Mouse (Mus musculus) megakaryocyte, embryonic 14.5 days (primary cell): ENCODE measurements at regions not wholly inside any gene's neighbourhood (a gene's known extent, or its start where the extent isn't known, plus 50 kb on each side); places are given as distances from the start of the nearest gene placed in this dataset.

ENCODE experiments used
- H3K27me3 ChIP-seq: replicated peaks from 2 replicates; pipeline ENCODE3; 2012; ENCODE audit warnings: inconsistent platforms
- H3K36me3 ChIP-seq: replicated peaks from 2 replicates; pipeline ENCODE3; 2012; ENCODE audit warnings: low read length, inconsistent platforms, mixed read lengths
- H3K4me1 ChIP-seq: 2 replicates; pipeline ENCODE4 v1.6.1; 2012; ENCODE audit warnings: inconsistent platforms
- H3K4me3 ChIP-seq: replicated peaks from 2 replicates; pipeline ENCODE3; 2012; ENCODE audit warnings: moderate library complexity, mild to moderate bottlenecking, inconsistent platforms
- H3K9me3 ChIP-seq: 2 replicates; pipeline ENCODE4 v1.6.1; 2012; ENCODE audit warnings: inconsistent platforms
- FLI1 ChIP-seq: IDR thresholded peaks from 2 replicates; pipeline ENCODE4 v1.6.1; 2012; ENCODE audit warnings: low read length, inconsistent platforms, mixed read lengths
- GATA1 ChIP-seq: IDR thresholded peaks from 3 replicates; pipeline ENCODE4 v1.6.1; 2012; ENCODE audit warnings: mixed read lengths, low read length, inconsistent platforms, borderline replicate concordance

GRCm38 (mm10) chr10:111757689-111758088 lies 214.8 kb upstream of the Krr1 start:
- Histone ChIP-seq H3K4me1 (no peaks in the 10 kb centered on the region), H3K9me3 (no peaks in the 10 kb centered on the region), H3K27me3 (peaks cover 3% of the 10 kb centered on the region), H3K4me3 (no peak overlapping the region), H3K36me3 (no peaks in the 10 kb centered on the region)
- TF ChIP-seq GATA1 (no peak), FLI1 (no peak)

GRCm38 (mm10) chr10:111759505-111759904 lies 213.0 kb upstream of the Krr1 start:
- Histone ChIP-seq H3K4me3 (no peak overlapping the region), H3K9me3 (no peaks in the 10 kb centered on the region), H3K4me1 (no peaks in the 10 kb centered on the region), H3K27me3 (peaks cover 3% of the 10 kb centered on the region), H3K36me3 (no peaks in the 10 kb centered on the region)
- TF ChIP-seq FLI1 (no peak), GATA1 (no peak)

DNA sequence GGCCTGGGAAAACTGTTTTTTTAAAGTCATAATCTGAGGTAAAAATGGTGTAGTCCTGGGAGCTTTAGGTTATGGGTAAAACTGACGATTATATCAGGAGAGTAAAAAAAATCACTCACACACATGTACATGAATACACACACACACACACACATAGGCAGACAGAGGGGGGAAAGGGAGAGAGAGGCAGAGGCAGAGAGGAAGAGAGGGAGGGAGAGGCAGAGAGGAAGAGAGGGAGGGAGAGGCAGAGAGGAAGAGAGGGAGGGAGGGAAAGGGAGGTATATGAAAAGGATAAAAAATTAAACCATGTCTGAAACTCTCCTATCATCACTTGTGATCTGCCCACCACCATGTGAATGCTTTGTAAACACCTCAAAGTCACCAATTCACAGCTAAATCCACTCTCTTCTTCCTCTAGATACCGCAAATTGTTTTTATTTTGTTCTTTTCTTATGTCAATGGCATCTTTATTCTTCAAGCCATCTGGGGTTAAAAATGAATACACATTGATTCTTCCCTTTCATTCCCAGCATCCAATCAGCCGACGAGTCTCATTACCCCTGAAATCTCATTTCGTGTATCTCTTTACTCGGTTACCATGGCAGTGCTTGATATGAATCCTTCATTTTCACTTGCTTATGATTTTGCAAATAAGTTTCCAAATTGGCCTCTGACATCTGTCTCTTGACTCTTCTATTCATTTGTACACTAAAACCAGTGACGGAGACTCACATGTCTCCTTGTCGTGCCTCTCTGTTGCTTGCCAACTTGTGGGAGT lies 209.5 kb upstream of the Krr1 start:
- no peak for TF ChIP-seq FLI1
- no peak overlapping the region for H3K4me3 ChIP-seq
- H3K9me3 ChIP-seq: no peaks in the 10 kb centered on the region
- H3K27me3 ChIP-seq: peaks cover 3% of the 10 kb centered on the region
- peaks cover under 1% of the 10 kb centered on the region; the same call in 1 of the 2 replicates for H3K4me1 ChIP-seq
- no peaks in the 10 kb centered on the region for H3K36me3 ChIP-seq

DNA sequence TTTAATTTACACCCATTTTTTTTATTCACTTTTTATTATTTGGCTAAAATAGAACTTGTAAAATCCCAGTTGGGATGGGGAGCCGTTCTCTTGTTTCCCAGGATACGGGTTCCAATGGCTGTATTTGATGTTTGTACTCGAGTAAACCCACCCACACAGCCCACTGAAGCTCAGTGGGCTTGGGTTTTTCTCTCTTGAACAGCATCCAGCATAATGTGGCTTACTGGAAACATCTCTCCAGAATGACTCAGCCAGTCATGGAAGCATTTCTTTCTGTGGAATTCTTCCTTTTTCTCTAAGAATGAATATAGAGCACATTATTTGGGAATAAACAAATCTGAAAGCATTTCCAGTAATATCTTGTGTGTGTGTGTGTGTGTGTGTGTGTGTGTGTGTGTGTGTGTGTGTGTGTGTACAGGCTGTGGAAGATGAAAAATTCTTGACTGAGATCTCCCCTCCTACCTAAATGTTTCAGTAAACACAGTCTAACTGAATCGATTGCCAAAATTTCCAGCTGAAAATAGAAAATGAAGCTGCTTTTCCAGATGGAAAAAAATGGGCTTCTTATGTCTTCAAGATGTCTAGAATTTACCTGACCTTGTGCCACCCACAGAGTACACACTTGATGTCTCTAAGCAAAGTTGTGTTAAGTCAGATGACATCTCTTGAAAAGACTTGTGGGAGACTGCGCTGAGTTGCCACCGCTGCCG lies 205.3 kb upstream of the Krr1 start:
- H3K4me3 ChIP-seq: no peak overlapping the region
- H3K4me1 ChIP-seq: peaks cover 25% of the 10 kb centered on the region
- no peaks in the 10 kb centered on the region for H3K9me3 ChIP-seq
- TF ChIP-seq GATA1: no peak
- no peak for TF ChIP-seq FLI1
- H3K36me3 ChIP-seq: no peaks in the 10 kb centered on the region
- H3K27me3 ChIP-seq: no peaks in the 10 kb centered on the region

DNA sequence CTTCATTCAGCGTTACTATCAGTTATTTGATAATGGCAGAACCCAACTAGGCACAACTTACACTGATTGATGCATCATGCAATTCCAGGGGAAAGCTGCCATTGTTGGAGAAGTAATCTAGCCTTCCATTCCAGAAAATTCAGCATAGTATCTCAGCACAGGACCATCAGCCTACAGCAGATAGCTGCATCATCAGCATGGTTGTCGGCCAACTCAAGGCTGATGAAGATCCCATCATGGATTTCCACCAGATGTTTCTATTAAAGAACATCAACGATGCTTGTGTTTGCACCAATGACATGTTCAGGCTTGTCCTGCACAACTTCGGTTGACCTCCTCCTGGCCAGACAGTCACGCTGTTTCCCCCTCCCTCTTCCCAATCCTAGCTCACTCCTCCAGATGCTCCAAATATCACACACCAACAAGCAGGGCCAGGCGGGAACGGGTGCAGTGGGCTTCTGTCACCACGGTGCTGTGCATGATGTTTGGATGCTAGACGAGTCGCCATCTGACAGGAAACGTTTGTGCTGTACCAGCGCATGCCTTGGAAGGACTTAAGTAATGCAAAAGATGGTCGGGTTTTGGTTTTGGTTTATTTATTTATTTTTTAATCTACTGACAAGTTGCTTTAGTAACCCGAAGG lies 204.5 kb upstream of the Krr1 start:
- Histone ChIP-seq H3K4me1 (peaks cover 25% of the 10 kb centered on the region), H3K27me3 (no peaks in the 10 kb centered on the region)

DNA sequence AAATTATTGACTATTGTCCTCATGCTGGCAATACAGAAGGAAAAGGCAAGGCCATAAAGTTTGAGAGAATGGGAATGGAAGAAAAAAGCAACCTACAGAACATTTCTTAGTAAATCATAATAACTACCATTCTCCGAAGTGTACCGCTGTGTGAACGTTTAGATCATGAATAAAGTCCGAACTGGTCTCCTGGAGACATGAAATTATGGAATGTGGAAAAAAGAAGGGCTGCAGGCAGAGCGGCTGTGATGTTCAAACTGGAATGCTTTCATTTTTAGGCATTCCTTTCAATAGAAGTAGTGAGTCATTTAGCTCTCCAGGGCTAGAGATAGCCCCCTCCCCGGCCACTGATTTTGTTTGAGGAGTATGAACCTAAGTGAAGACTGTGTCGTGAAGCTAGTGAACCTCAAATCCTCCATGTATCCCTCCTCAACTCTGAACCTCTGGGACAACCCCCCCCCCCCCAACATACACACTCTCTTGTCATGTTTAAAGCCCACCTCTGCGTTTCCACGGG lies 202.9 kb upstream of the Krr1 start:
- Histone ChIP-seq H3K4me3 (no peak overlapping the region), H3K36me3 (no peaks in the 10 kb centered on the region), H3K9me3 (no peaks in the 10 kb centered on the region), H3K27me3 (no peaks in the 10 kb centered on the region), H3K4me1 (peaks cover 25% of the 10 kb centered on the region)
- no peak for TF ChIP-seq FLI1
- TF ChIP-seq GATA1: no peak

More for the DNA sequence above, 204.5 kb upstream of the Krr1 start:
- TF ChIP-seq GATA1 (no peak), FLI1 (no peak)
- Histone ChIP-seq H3K9me3 (no peaks in the 10 kb centered on the region), H3K36me3 (no peaks in the 10 kb centered on the region), H3K4me3 (no peak overlapping the region)

- no peak overlapping the region for H3K4me3 ChIP-seq
- no peaks in the 10 kb centered on the region for H3K9me3 ChIP-seq
- peaks cover 25% of the 10 kb centered on the region for H3K4me1 ChIP-seq
- no peaks in the 10 kb centered on the region for H3K36me3 ChIP-seq
- TF ChIP-seq GATA1: no peak
- TF ChIP-seq FLI1: no peak
- no peaks in the 10 kb centered on the region for H3K27me3 ChIP-seq
Observed at GRCm38 (mm10) chr10:111770027-111770426, 202.4 kb upstream of the Krr1 start.

DNA sequence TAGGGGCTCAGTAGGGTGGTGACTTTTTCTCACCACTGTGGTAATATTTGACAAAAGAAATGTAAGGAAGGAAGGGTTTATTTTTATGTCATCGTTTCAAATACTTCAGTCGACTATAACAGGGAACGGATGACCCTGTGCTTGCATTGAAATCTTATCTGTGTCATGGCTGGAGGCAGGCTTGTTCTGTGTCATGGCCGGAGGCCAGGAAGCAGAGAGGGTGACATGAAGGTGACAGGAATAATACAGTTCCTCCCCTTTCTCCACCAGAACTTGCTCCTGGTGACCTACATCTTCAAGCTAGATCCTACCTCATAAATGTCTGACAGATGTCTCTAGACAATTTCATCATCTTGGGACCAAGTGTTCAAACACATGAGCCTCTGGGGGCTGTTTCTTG lies 201.5 kb upstream of the Krr1 start:
- TF ChIP-seq GATA1 (no peak), FLI1 (no peak)
- Histone ChIP-seq H3K4me3 (no peak overlapping the region), H3K27me3 (no peaks in the 10 kb centered on the region), H3K4me1 (peaks cover 25% of the 10 kb centered on the region), H3K9me3 (no peaks in the 10 kb centered on the region), H3K36me3 (no peaks in the 10 kb centered on the region)

- H3K36me3 ChIP-seq: no peaks in the 10 kb centered on the region
- TF ChIP-seq FLI1 (no peak), GATA1 (no peak)
- H3K9me3 ChIP-seq: no peaks in the 10 kb centered on the region
- H3K4me1 ChIP-seq: peaks cover 8% of the 10 kb centered on the region; the same call in 1 of the 2 replicates
- H3K4me3 ChIP-seq: no peak overlapping the region
- H3K27me3 ChIP-seq: peaks cover 3% of the 10 kb centered on the region
Observed at GRCm38 (mm10) chr10:111777559-111777958, 194.9 kb upstream of the Krr1 start.
